Mouse (Mus musculus) skeletal muscle tissue, adult 2 months (tissue): ENCODE results near the gene Gal3st2c.
"Not testable (repeated sequence)": the region's sequence is repeated elsewhere in the genome, so short reads cannot be mapped to it uniquely, and the experiment has no call there.

ENCODE experiments used
- DNase-seq: peaks from one replicate; pipeline ENCODE4 v3.0.0-alpha.2; 2012; ENCODE audit warnings: low read depth, low spot score

The Gal3st2c gene

DNA sequence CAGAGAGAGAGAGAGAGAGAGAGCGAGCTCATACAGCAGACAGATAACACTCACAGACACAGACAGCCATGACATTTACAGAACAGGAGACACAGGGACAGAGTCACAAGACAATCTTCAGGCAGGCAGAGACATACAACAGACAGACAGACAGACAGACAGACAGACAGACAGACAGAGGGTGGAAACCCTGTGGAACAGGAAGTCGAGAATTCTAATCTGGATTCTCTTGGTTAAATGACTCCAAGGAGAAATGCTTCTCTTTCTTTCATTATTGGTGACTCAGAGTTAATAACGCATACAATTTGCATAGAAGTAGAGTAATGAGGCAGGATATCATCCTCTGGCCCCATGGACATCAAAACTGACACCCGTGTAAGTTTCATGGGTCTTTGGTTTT, 56.2 kb downstream of the Gal3st2c start:
- DNase-seq = no peak

DNA sequence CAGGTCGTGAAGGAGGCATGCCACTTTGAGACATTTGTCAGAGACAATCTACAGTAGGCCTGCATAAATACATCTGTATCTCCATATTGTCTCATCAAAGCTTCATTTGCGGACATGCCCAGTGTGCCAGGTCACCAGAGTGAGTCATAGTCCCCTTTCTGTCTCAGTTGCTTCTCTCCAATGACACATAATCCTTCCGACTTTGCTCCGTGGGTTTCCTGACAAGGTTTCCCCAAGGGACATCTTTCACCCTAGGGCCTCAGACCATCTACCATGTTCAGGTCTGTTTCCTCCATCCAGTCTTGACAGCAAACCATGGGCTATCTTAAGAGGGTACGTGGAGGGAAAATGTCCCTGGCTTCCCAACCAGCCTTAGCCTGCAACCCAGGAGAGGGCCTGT, 60.8 kb downstream of the Gal3st2c start:
- DNase-seq = no peak

DNA sequence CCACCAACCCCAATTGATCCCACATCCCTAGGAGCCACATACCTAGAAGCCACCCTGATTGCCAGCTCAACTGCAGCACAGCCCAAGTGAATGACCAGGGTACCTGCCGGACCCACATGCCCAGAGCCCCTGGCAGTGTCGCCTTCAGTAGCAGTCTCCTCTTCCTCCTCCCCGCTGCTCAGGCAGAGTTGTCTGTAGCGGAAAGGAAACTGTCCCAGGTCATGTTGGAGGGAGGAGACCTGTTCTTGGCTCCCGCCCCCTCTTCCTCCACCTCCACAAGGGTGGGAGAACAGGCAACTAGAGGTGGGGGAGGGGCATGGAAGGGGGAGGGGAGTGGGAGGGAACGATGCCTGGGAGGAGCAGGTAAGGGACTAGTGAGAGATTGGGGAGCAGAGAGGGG, 62.1 kb downstream of the Gal3st2c start, which contains the start of gene Pdcd1:
TSS of gene Pdcd1 (minus strand) at position 181 of the 400 bp plus-strand sequence.
- DNase-seq = no peak

- DNase-seq = no peak
Observed at GRCm38 (mm10) chr1:94053530-94054216, 63.4 kb downstream of the Gal3st2c start.

- DNase-seq = no peak
Observed at GRCm38 (mm10) chr1:94054481-94054880, 64.2 kb downstream of the Gal3st2c start.

- DNase-seq = no peak
Observed at GRCm38 (mm10) chr1:94055966-94056365, 65.7 kb downstream of the Gal3st2c start.

- DNase-seq = no peak
Observed at GRCm38 (mm10) chr1:94057401-94057800, 67.1 kb downstream of the Gal3st2c start.

- not testable (repeated sequence) for DNase-seq
Observed at GRCm38 (mm10) chr1:94058281-94058680, 68.0 kb downstream of the Gal3st2c start.
